ENCODE assay signal across 9 mouse cellular contexts in genomic region chr16:65370939-65371338, GRCm38 (mm10).
A peak's percentile ranks its signal among the peaks of the same experiment; 100 is the strongest.
DNase-seq lines count a peak whose midpoint lies in the region; ATAC-seq and TF ChIP-seq lines count a peak whose summit lies in the region.
"Had no signal": no experiment of that assay in that cellular context is flagged by ENCODE, and none has a peak within 500 bp of the region (broad histone marks: within the 10 kb centered on the region; RNA-seq: fewer than 3 reads in every experiment).

No protein-coding gene starts in this region.

- H3K4me3 ChIP-seq in layer of hippocampus, adult 2 months: no peak overlapping the region
- H3K4me3 ChIP-seq: hindbrain, embryonic 15.5 days; lung, embryonic 15.5 days had no signal

- peak in 1 of 2 experiments; percentile 12 for DNase-seq in layer of hippocampus, adult 2 months (ENCODE audit: low spot score in 2 of 2)
- DNase-seq in layer of hippocampus, adult 9-11 months: no peak
- peak; percentile 56 for DNase-seq in R1 (ENCODE audit: low read depth, low spot score)
- peak; percentile 51 for DNase-seq in brain, embryonic 14.5 days (ENCODE audit: low read depth)
- DNase-seq in frontal cortex, postnatal 14 days (ENCODE audit: low spot score in 2 of 2): no peak
- no peak for DNase-seq in testis, postnatal 10 days (ENCODE audit: low spot score)

- TF ChIP-seq POLR2A in brain, embryonic 14.5 days (IDR thresholded peaks at IDR 0.05; ENCODE audit: borderline replicate concordance, extremely low read depth, insufficient read depth, insufficient read length, poor library complexity, severe bottlenecking): no peak

- ATAC-seq in megakaryocyte, adult 5-6 weeks (ENCODE audit: poor library complexity, severe bottlenecking): peak; percentile 88

- no peak overlapping the region for H3K27ac ChIP-seq in layer of hippocampus, adult 2 months
- H3K27ac ChIP-seq: hindbrain, embryonic 15.5 days; lung, embryonic 15.5 days had no signal

- TF ChIP-seq CTCF in layer of hippocampus, adult 2 months (conservative IDR thresholded peaks at IDR 0.05): peak; percentile 80
- peak; percentile 53; the same call in 1 of the 2 replicates for TF ChIP-seq CTCF in brain, embryonic 14.5 days (IDR thresholded peaks at IDR 0.05; ENCODE audit: borderline replicate concordance, extremely low read depth, insufficient read depth, insufficient read length)

Comparison
In these comparisons a context has a peak if more than half of its experiments do, and no peak if none do; other contexts are left out.
1. DNase-seq: peak in R1 (single experiment) and brain, embryonic 14.5 days (single experiment); none in layer of hippocampus, adult 9-11 months (single experiment), frontal cortex, postnatal 14 days (0 of 2) and testis, postnatal 10 days (single experiment).